Mouse (Mus musculus) forebrain, embryonic 14.5 days (tissue): ENCODE measurements around the gene Ltbp4. TPM values are rescaled to one million over a fixed set of nuclear protein-coding genes. Genes with fewer than 3 reads are reported as not detected.

Experiments
- ATAC-seq: fragments of 200-750 bp; cut with Nextera tagmentation; 2 replicates; pipeline ENCODE4 v1.8.0; 2017; ENCODE audit warnings: mild to moderate bottlenecking, moderate library complexity
- DNase-seq: peaks from one replicate; pipeline ENCODE4 v3.0.0-alpha.2; 2015; ENCODE audit warnings: low spot score
- H3K27ac ChIP-seq: fragments of 300-500 bp; sonication (generic); 2 replicates; pipeline ENCODE4 v1.5.1; 2014; ENCODE audit warnings: low read depth, mild to moderate bottlenecking, control low read depth, low read length, moderate library complexity
- H3K27me3 ChIP-seq: fragments of 300-500 bp; sonication (generic); replicated peaks from 2 replicates; pipeline ENCODE4 v1.6.1; 2014; ENCODE audit warnings: low read length, control low read depth, mixed read lengths; ENCODE audit not compliant: control insufficient read depth, insufficient read depth
- H3K36me3 ChIP-seq: fragments of 300-500 bp; sonication (generic); 2 replicates; pipeline ENCODE4 v1.6.1; 2014; ENCODE audit warnings: low read length, control low read depth; ENCODE audit not compliant: control insufficient read depth, insufficient read depth
- H3K4me1 ChIP-seq: fragments of 300-500 bp; sonication (generic); 2 replicates; pipeline ENCODE4 v1.6.1; 2014; ENCODE audit warnings: antibody characterized with exemption, low read length, control low read depth; ENCODE audit not compliant: control insufficient read depth, insufficient read depth
- H3K4me2 ChIP-seq: fragments of 300-500 bp; sonication (generic); 2 replicates; pipeline ENCODE4 v1.6.1; 2014; ENCODE audit warnings: mild to moderate bottlenecking, control low read depth, low read length
- H3K4me3 ChIP-seq: fragments of 300-500 bp; sonication (generic); 2 replicates; pipeline ENCODE4 v1.5.1; 2014; ENCODE audit warnings: low read depth, low read length, control low read depth
- H3K9ac ChIP-seq: fragments of 300-500 bp; sonication (generic); 2 replicates; pipeline ENCODE4 v1.6.1; 2014; ENCODE audit warnings: mild to moderate bottlenecking, low read length, control low read depth, moderate library complexity
- H3K9me3 ChIP-seq: fragments of 300-500 bp; sonication (generic); replicated peaks from 2 replicates; pipeline ENCODE4 v1.6.1; 2016; ENCODE audit warnings: low read length, control low read depth, mixed read lengths; ENCODE audit not compliant: control insufficient read depth
- WGBS: fragments of 180-500 bp; shearing (Covaris S2); extraction: QIAGEN DNeasy Blood & Tissue Kit; methylation state at CpG from one replicate; pipeline ENCODE4 v1.1.7; 2014; 5-methylcytosine and 5-hydroxymethylcytosine counted together
- polyA plus RNA-seq: library from polyadenylated mRNA; unstranded; fragments of >200 nt; fragmentation: Nextera tagmentation; extraction: Ambion mirVana; gene quantifications from 2 replicates; pipeline ENCODE4 v1.2.1, GENCODE M21; 2014

Gene Ltbp4
- polyA plus RNA-seq, 1 experiment from 2014 or later: 8.0 TPM

DNA sequence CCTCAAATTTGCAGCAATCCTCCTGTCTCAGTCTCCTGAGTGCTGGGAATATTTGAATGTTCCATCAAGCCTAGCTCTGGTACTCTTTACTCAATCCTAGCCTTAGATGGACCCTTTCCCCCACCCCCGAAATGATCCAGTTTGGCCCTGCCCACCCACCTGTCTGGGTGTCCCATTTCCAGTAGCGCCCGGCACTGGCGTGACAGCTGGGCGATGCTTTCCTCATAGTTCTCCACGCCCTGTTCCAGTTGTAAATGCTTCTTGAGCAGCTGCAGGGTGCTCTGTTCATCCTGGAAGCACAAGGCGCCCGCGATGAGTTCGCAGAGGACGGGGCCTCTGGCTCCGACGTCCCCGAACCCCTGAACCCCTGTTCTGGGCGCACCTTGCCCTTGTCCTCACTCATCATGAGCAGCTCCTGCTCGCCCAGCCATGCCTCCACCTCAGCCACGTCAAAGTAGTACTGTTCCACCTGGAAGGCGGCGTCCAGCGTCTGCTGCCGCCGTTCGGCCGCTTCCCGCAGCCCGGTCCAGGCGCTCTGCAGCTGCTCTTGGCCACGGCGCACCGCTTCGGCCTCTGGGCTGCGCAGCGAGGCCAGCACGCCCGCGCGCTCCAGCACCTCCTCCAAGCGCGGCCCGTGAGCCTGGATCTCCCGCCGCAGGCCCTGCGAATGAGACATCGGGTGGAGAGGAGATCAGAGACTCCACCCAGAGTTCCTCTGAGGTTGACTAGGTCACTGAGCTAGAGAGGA lies 34.4 kb upstream of the Ltbp4 start:
- 7% methylated on average over 44 of the region's 44 CpGs for WGBS
- H3K4me1 ChIP-seq: no peaks in the 10 kb centered on the region
- 0 out of 2 replicates have a peak, but pooled peaks cover 4% of the 10 kb centered on the region for H3K36me3 ChIP-seq
- 0 out of 2 replicates have a peak, but pooled peaks cover 3% of the 10 kb centered on the region for H3K9me3 ChIP-seq
- DNase-seq (no peak), ATAC-seq (no peak)
- H3K9ac ChIP-seq: no peak overlapping the region
- H3K4me3 ChIP-seq: no peak overlapping the region
- H3K27ac ChIP-seq: no peak overlapping the region
- no peak overlapping the region for H3K4me2 ChIP-seq
- H3K27me3 ChIP-seq: peaks cover 91% of the 10 kb centered on the region

DNA sequence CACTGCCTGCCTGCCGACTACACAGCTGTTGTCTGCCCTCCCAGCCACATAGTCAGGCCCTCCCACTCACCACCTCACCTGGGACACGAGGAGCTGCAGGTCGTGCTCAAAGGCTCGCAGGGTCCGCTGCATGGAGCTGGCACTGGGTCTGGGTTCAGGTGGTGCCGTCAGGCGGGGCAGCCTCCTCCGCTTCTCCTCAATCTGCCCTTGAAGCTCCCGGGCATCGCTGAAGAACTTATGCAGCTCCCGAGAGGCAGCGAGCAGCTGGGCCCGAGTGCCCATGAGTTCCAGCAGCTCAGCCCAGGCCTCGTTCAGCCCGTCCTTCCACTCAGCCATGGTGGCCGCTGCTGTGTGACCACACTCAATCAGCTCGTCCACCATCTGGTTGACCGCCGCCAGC lies 31.6 kb upstream of the Ltbp4 start:
- 0 out of 2 replicates have a peak, but pooled peaks cover 4% of the 10 kb centered on the region for H3K36me3 ChIP-seq
- DNase-seq: no peak
- no peak overlapping the region for H3K27ac ChIP-seq
- H3K9me3 ChIP-seq: 0 out of 2 replicates have a peak, but pooled peaks cover 3% of the 10 kb centered on the region
- no peak overlapping the region for H3K4me3 ChIP-seq
- no peak overlapping the region for H3K9ac ChIP-seq
- H3K4me1 ChIP-seq: no peaks in the 10 kb centered on the region
- no peak for ATAC-seq
- H3K27me3 ChIP-seq: peaks cover 97% of the 10 kb centered on the region
- H3K4me2 ChIP-seq: no peak overlapping the region
- 86% methylated on average over 19 of the region's 19 CpGs for WGBS

DNA sequence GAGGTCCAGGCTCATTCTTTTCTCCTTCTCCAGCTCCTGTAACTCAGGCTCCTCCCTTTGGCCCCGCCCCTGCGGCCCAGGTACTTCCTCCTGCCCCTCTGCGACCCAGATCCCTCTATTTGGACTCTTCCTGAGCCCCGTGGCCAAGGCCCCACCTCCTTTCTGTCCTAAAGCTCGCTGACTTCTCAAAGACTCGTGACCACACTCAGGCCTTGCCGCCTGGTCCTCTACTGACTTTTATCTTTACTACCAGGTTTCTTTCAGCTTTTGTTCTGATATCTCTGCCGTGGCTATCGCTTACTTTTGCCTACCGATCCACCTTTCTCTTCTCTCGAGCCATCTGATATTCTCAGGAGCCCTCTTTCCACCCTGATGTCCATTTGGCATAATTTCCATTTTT lies 30.5 kb upstream of the Ltbp4 start:
- ATAC-seq: no peak
- H3K4me2 ChIP-seq: no peak overlapping the region
- DNase-seq: no peak
- no peak overlapping the region for H3K27ac ChIP-seq
- H3K9me3 ChIP-seq: 0 out of 2 replicates have a peak, but pooled peaks cover 3% of the 10 kb centered on the region
- H3K4me1 ChIP-seq: no peaks in the 10 kb centered on the region
- 15% methylated on average over 11 of the region's 11 CpGs for WGBS
- H3K9ac ChIP-seq: no peak overlapping the region
- no peak overlapping the region for H3K4me3 ChIP-seq
- peaks cover 94% of the 10 kb centered on the region for H3K27me3 ChIP-seq
- H3K36me3 ChIP-seq: 0 out of 2 replicates have a peak, but pooled peaks cover 4% of the 10 kb centered on the region

DNA sequence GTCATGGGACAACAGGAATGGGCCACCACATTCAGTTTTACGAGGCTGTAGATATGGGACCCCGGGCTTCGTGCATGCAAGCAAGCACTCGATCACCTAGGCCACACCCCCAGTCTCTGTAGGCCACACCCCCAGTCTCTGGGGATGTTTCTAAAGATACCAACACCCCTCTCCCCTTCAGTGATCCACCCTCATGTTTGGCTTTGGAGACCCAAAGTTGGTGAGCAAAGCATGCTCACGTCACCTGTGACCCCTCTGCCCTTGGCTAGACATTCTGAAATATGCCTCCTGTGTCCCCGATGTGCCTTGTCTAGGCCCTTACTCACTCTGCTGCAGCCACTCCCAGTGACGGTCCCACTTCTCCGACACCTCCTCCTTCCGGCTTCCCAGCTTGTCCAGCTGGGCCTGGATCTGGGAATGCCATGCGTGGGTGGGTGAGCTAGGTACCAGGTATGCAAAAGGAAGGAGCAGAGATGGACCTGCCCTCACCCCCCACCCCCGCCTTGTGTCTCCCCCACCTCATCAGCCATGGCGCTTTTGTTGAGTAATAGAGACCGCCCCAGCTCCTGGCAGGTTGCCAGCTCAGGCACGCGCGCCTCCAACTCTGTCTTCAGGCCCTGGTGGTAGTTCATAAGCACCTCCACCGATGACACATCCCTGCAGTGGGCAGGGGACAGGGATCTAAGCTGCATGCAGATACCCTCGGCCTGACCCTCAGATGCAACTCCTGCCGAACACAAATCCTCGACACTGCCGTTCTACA lies 28.8 kb upstream of the Ltbp4 start:
- Histone ChIP-seq H3K4me1 (no peaks in the 10 kb centered on the region), H3K4me3 (no peak overlapping the region), H3K27me3 (peaks cover 77% of the 10 kb centered on the region), H3K36me3 (0 out of 2 replicates have a peak, but pooled peaks cover 4% of the 10 kb centered on the region), H3K4me2 (no peak overlapping the region), H3K9me3 (0 out of 2 replicates have a peak, but pooled peaks cover 3% of the 10 kb centered on the region), H3K9ac (no peak overlapping the region), H3K27ac (no peak overlapping the region)
- no peak for DNase-seq
- 30% methylated on average over 21 of the region's 21 CpGs for WGBS
- ATAC-seq: no peak

DNA sequence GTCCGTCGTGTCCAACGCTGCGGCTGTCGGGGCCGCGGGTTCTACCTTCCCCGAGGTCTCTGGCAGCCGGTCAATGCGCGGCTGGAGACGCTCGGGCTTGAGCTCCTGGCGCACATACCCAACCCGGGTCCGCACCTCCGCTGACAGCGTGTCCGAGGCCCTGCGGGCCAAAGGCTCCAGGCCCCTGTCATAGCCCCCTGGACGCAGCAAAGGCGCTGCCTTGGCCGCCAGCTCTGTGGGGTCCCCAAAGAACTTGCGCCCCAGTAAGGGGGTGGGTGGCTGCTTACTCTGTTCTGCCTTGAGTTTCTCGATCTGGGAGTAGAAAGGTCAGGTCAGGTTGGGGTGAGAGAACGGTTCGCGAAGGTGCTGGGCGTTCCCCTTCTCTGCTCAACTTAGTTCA lies 26.9 kb upstream of the Ltbp4 start:
- DNase-seq (no peak), ATAC-seq (no peak)
- Histone ChIP-seq H3K36me3 (no peaks in the 10 kb centered on the region), H3K27ac (no peak overlapping the region), H3K4me2 (no peak overlapping the region), H3K9me3 (no peaks in the 10 kb centered on the region), H3K27me3 (peaks cover 60% of the 10 kb centered on the region), H3K4me3 (no peak overlapping the region), H3K9ac (no peak overlapping the region), H3K4me1 (no peaks in the 10 kb centered on the region)
- 3% methylated on average over 29 of the region's 29 CpGs for WGBS

DNA sequence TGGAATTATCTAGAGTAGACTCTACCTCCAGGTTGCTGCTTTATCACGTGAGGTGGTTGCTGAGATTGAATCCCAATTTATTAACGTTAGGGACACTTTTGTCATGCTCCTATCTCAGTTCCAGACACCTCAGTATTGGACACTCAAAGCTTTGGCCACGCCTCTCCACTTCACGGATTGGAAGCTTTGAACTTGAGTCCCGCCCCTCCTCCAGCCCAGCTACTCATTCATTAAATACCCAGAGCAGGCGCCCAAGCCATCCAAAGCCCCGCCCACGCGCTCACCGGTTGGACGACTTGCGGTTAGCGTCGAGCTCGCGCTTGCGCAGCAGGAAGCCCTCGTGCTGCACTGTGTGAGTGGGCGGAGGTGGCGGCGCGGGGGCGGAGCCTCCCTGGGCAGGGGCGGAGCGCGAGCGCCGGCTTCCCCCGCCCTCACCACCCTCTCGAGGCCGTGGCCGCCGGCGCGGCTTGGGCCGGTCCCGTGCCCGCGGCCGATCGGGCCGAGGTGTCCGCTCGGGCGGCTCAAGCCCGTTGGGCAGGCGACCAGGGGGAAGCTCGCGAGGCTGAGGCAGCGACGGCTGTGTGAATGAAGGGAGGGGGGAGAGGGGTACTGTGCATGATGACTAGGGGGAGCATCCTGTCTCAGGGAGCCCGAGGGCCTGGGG lies 23.9 kb upstream of the Ltbp4 start:
- Histone ChIP-seq H3K4me2 (peak overlapping the region; percentile 64), H3K4me3 (peak overlapping the region; percentile 48), H3K9me3 (no peaks in the 10 kb centered on the region), H3K27ac (no peak overlapping the region), H3K27me3 (peaks cover 50% of the 10 kb centered on the region), H3K4me1 (peaks cover 2% of the 10 kb centered on the region; the same call in 1 of the 2 replicates), H3K36me3 (no peaks in the 10 kb centered on the region), H3K9ac (peak overlapping the region; percentile 64)
- DNase-seq (peak; percentile 100), ATAC-seq (peak; percentile 97)
- WGBS: under 1% methylated on average over 52 of the region's 52 CpGs

DNA sequence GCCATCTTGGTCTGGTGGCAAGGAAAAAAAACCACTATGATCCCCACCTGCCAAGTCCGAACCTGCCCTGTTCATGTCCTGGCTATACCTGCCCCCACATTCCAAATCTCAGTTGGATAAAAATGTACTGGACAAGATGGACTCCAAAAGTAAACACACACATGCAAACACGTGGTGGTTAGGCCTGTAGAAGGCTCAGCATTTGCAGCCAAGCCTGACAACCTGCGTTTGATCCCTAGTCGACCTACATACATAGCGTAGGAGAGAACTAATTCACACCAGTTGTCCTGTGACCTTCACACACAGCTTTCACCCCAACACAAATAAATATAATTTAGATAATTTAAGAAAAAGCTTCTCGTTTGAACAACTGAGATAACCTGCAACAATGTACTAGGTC lies 23.3 kb upstream of the Ltbp4 start:
- peaks cover 6% of the 10 kb centered on the region; the same call in 1 of the 2 replicates for H3K4me1 ChIP-seq
- H3K27ac ChIP-seq: no peak overlapping the region
- H3K4me2 ChIP-seq: peak overlapping the region; percentile 64
- no peak overlapping the region for H3K9ac ChIP-seq
- H3K27me3 ChIP-seq: peaks cover 45% of the 10 kb centered on the region
- ATAC-seq: no peak
- H3K9me3 ChIP-seq: no peaks in the 10 kb centered on the region
- 54% methylated on average over 6 of the region's 6 CpGs for WGBS
- no peaks in the 10 kb centered on the region for H3K36me3 ChIP-seq
- no peak for DNase-seq
- 0 out of 2 replicates have a peak overlapping the region, but pooled peaks have one; percentile 48 for H3K4me3 ChIP-seq

DNA sequence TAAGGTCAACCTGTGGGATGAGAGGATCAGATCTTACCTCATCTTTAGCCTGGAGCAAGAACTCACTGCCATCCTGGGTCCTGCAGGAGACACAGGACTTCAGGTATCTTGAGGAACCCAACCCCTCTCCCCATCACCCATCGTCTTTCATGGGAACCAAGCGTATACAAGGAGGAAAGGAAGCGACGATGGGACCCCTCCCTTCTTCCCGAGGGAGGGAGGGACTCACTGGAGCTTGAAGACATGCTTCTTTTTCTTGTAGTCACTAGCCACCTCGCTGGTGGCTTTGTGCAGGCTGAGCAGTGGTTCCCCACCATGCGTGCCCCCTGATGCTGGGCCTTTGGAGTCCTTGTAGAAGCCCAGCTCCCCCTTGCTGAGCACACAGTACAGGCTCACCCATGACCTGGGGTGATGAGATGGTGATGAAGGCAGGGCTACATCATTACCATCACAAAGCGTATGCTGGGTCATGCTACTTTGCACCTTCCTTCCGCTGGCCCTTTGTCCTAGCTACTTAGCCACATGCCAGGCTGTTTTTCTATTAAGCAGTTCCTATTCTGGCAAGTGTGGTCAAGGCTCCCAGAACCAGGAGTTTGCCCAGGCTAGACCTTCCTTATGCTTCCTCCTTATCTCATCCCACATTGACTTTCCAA lies 22.3 kb upstream of the Ltbp4 start:
- ATAC-seq (no peak), DNase-seq (no peak)
- Histone ChIP-seq H3K4me3 (no peak overlapping the region), H3K27ac (no peak overlapping the region), H3K27me3 (peaks cover 36% of the 10 kb centered on the region), H3K4me1 (peaks cover 9% of the 10 kb centered on the region), H3K9me3 (no peaks in the 10 kb centered on the region), H3K9ac (no peak overlapping the region), H3K4me2 (no peak overlapping the region), H3K36me3 (no peaks in the 10 kb centered on the region)
- 87% methylated on average over 9 of the region's 9 CpGs for WGBS
